Mouse (Mus musculus) kidney, postnatal 36 days (tissue): Measurements from ENCODE around the gene Serinc5.

Experiments used
- DNase-seq, 2 experiments: peaks; one replicate each; pipeline ENCODE4 v3.0.0; 2021 to 2022; ENCODE audit warnings: mixed read lengths in 2 of 2

Gene Serinc5

GRCm38 (mm10) chr13:92610311-92611221 lies at the start of gene Serinc5:
TSS of gene Serinc5 (plus strand) at chr13:92611091.
- DNase-seq: peak; percentile 96 to 99

- no peak for DNase-seq
Measured at GRCm38 (mm10) chr13:92576072-92576471, 34.8 kb upstream of the Serinc5 start, which contains the start of gene Spz1. TSS of gene Spz1 (minus strand) at chr13:92576172.

- DNase-seq: no peak
Measured at GRCm38 (mm10) chr13:92576688-92577087, 34.2 kb upstream of the Serinc5 start.

GRCm38 (mm10) chr13:92578210-92578609 lies 32.7 kb upstream of the Serinc5 start:
- DNase-seq: no peak

- DNase-seq: peak; percentile 68 to 87
Measured at GRCm38 (mm10) chr13:92580220-92581043, 30.5 kb upstream of the Serinc5 start.

GRCm38 (mm10) chr13:92584094-92584717 lies 26.7 kb upstream of the Serinc5 start:
- DNase-seq: peak in 1 of 2 experiments; percentile 9

- no peak for DNase-seq
Measured at GRCm38 (mm10) chr13:92588704-92589103, 22.2 kb upstream of the Serinc5 start.

GRCm38 (mm10) chr13:92589255-92589654 lies 21.6 kb upstream of the Serinc5 start:
- peak in 1 of 2 experiments; percentile 14 for DNase-seq

GRCm38 (mm10) chr13:92591225-92591624 lies 19.7 kb upstream of the Serinc5 start:
- no peak for DNase-seq

- no peak for DNase-seq
Measured at GRCm38 (mm10) chr13:92592268-92592785, 18.6 kb upstream of the Serinc5 start.

- peak; percentile 14 to 42 for DNase-seq
Measured at GRCm38 (mm10) chr13:92592786-92593635, 17.9 kb upstream of the Serinc5 start.

GRCm38 (mm10) chr13:92593731-92594396 lies 17.0 kb upstream of the Serinc5 start:
- DNase-seq: no peak

- no peak for DNase-seq
Measured at GRCm38 (mm10) chr13:92594481-92594880, 16.4 kb upstream of the Serinc5 start.

GRCm38 (mm10) chr13:92594907-92595306 lies 16.0 kb upstream of the Serinc5 start:
- DNase-seq: no peak

GRCm38 (mm10) chr13:92595424-92595823 lies 15.5 kb upstream of the Serinc5 start:
- DNase-seq: no peak

GRCm38 (mm10) chr13:92605306-92605705 lies 5.6 kb upstream of the Serinc5 start:
- DNase-seq: peak; percentile 10 to 16

- DNase-seq: peak; percentile 65 to 75
Measured at GRCm38 (mm10) chr13:92609486-92610310, 1.2 kb upstream of the Serinc5 start.

GRCm38 (mm10) chr13:92611254-92611784 lies 428 bp downstream of the Serinc5 start:
- DNase-seq: peak in 1 of 2 experiments; percentile 19

- no peak for DNase-seq
Measured at GRCm38 (mm10) chr13:92611917-92612316, 1.0 kb downstream of the Serinc5 start.

GRCm38 (mm10) chr13:92613094-92613493 lies 2.2 kb downstream of the Serinc5 start:
- DNase-seq: no peak
